Mouse (Mus musculus): ENCODE data around the gene Retreg1.
A peak's percentile ranks its signal among the peaks of the same experiment; 100 is the strongest.

The Retreg1 gene

DNA sequence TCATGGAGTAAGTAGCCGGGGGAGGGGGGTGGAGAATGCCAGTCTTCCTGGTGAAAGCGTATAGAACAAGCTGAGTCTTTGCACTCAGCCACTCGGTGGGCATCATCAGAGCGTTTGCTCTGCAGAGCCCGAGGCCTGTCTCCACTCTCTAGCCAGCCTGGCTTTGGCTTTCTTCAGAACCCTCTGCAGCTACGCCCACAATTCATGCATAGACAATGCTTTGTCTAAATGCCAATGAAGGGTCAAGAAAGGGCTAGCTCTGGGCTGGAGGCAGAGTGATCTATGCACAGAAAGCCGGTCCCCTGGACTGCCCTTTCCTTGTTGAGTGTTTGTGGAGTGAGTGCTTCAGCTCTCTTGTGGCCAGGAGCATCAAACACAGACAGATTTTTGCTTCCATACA lies 34.8 kb downstream of the Retreg1 start:
- DNase-seq (ENCODE audit: inconsistent age in 2 of 2, low spot score in 1 of 2), result no peak

DNA sequence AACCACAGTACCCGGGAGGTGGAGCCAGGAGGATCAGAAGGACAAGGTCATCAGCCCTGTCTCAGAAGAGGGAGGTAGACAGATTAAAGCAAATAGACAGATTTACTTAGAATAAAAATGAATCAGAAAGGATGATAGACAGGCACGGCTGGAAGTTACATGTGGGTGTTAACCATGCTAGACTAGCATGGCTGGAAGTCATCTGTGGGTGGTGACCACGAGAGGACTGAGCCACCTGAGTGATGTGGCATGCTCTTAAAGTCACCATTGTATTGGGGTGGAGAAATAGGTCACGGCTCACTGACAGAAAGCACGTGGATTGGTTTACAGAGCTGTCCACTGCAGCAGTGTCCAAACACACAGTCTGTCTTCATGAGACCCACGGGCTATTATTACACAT lies 36.2 kb downstream of the Retreg1 start:
- peak in 1 of 2 experiments; percentile 46 for DNase-seq (ENCODE audit: inconsistent age in 2 of 2, low spot score in 1 of 2)

DNA sequence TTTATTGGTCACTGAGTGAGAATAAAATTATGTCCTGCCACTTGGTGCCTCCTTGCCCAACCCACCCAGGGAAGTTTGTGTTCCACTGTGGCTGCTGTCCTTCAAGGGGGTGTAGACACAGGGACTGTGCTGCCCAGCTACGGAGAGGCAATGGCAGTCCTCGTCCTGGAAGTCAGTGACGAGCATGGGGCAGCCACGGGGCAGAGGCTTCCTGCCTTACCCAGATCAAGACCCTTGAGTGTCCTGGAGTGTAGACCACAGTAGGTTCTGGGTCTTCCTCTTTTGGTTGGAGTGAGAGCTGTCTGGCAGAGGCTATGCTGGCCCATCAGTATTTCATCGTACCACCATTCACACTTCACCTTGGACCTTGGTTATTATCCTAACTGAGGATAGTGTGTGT lies 37.2 kb downstream of the Retreg1 start:
- DNase-seq (ENCODE audit: inconsistent age in 2 of 2, low spot score in 1 of 2), result no peak

DNA sequence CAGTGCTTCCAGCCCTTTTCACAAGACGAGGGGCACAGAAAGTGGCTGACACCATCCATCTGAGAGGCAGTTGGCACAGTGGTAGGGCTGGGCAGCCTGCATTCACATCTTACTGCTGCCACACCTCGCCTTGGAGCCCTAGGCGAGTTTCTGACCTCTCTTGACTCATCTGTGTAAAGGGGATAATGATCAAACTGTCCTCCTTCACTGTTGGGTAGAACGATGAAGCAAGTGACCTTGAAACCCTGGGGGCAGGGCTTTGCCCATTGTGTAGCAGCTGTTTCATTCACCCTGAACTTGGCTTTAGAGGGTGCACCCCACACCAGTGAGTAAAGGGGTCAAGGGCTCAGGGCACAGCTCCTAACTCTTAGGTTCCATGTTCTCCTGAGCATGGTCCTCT lies 39.0 kb downstream of the Retreg1 start:
- peak in 1 of 2 experiments; percentile 48 for DNase-seq (ENCODE audit: inconsistent age in 2 of 2, low spot score in 1 of 2)

DNA sequence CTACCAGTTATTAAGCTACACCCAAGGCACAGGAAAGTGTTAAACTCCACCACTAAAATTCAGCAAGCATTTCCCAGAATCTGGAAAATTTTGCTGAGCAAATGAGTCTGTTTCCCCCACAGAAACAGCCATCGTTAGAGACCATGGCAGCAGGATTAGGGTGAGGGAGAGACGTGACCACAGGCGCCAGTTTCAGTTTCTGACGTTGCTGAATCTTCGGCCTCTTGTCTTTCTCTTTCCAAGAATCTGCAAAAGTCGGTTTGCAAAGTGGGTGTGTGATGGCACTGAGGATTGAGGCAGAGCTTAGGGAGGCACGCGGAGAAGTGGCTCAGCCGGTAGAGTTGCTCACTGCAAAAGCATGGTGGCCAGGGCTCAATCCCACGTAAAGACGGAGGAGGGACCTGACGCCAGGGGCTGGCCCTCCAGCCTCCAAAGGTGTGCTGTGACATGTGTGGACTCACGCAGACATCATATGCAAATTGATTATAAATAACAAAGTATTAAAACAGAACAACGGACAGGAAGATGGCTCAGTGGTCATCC lies 41.5 kb downstream of the Retreg1 start:
- no peak for DNase-seq (ENCODE audit: inconsistent age in 2 of 2, low spot score in 1 of 2)

DNA sequence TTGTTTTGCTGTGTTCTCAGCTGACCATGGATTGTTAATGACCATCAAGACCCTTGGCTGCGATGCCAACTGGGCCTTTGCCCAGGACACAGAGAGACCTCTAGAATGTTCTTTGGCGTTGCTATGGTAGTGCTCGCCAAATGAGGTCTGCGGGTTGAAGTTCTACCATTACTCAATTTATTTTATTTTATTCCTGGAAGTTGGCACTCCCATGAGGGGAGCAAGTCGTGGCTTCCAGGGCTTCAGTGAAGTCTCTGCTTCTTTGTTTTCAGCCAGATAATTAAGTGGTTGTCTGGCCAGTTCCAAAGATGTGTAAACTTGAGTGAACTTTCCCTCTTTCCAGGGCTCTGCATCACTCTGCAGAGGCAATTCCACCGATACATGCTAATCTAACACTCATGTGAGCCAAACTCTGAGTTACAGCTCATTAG lies 43.6 kb downstream of the Retreg1 start:
- DNase-seq (ENCODE audit: inconsistent age in 2 of 2, low spot score in 1 of 2), result no peak

DNA sequence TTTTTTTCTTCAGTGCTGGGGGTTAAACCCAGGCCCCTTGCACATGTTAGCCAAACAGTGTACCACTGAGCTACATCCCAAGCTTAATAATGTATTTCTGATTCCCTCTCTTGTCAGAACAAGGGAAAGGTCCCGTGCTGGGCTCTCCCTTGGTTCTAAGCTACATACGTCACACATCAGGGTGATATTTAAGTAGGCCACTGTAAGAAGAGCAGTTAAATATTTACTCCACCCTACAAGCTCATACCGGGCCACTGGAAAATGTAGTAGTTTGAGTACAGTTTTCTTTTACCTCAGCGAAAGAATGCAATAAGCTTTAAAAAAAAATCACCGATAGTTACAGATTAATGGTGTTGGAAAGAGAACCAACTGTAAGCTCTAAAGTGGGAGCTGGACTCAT lies 46.9 kb downstream of the Retreg1 start:
- DNase-seq (ENCODE audit: inconsistent age in 2 of 2, low spot score in 1 of 2), result no peak

DNA sequence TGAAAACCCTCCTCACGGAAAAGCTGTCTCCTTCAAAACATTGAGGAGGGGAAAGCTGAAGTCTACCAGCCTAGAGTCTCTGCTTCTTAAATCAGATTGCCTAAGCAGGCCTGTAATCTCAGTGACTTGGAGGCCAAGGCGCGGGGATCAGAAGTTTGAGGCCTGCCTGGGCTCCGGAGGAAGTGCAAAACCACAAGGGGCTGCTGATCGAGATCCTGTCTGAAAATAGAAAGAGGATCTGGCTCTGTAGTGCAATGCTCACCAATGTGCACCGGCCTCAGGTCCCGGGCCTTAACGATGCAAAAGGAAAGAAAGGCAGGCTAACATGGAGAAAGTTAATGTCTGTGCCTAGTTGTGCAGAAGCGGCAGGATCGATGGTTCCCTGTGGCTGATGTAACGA lies 48.6 kb downstream of the Retreg1 start:
- peak in 1 of 2 experiments; percentile 41 for DNase-seq (ENCODE audit: inconsistent age in 2 of 2, low spot score in 1 of 2)

DNA sequence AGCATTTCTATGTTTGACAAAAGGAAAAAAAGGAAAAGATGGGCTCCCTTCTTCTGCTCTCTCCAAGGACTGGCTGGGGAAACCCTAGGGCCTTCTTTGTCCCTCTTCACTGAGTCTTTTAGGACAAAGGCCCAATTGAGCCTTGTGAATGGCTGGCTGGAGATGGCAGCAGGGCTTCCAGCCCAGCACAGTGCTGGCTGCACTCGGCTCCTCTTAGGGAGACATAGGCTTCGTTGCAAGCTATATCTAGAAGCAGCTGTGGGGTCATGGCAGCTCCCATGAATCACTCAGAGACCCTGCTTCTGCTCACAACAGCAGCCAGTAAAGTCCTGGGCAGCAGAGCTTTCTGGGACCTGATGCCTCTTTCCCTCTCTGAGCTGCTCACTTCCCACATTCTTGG lies 50.3 kb downstream of the Retreg1 start:
- no peak for DNase-seq (ENCODE audit: inconsistent age in 2 of 2, low spot score in 1 of 2)

DNA sequence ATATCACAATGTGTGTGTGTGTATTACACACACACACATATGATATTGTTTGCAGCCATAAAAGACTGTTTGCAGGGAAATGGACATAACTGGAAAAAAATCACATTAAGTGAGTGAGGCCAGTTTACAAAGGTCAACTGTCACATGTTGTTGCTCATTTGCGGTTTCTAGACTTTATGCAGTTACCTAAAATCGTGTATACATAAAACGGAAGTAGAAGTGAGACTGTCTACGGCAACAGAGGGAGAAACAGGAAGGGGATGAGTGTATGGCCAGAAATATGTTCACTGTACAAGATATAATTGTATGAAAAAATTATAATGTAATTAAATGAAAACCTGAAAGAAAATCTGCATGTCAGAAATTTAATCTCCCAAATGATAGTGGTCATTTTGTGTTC lies 53.8 kb downstream of the Retreg1 start:
- no peak for DNase-seq (ENCODE audit: inconsistent age in 2 of 2, low spot score in 1 of 2)

DNA sequence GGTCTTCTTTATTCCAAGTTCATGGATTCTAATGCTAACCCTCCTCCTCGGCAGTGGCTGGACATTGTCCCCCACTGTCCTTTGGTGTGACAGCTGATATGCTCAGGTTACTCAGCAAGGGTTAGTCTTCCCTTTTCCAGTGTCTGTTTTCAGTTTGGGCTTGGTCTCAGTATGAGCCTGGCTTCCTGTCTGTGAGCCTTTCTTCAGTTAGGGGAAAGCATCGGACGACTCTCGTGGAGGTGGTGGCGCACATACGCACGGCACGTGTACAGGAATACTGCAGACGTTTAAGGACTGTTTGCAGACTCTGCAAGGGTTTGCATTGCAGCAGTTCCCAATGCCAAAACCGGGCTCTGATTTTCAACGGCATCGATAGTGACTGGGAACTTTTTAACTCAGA lies 54.6 kb downstream of the Retreg1 start:
- no peak for DNase-seq (ENCODE audit: inconsistent age in 2 of 2, low spot score in 1 of 2)

DNA sequence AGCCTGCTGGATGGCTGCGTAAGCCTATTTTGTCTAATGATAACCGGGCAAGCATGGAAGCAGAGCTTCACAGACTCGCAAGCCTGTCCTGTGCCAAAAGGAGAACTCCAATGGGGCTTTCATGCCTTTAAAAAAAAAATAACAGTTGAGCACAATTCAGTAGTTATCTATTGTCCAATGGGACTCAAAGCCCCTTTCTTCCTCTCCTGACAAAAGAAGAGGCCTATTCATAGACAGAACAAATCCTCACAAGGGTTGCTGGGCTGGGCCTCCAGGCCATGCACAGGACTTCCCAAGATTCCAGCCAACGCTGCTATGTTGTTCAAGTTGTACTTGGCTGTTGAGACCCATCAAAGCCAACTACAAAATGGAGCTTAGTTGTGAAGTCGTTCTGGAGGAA lies 56.0 kb downstream of the Retreg1 start:
- DNase-seq (ENCODE audit: inconsistent age in 2 of 2, low spot score in 1 of 2), result no peak

DNA sequence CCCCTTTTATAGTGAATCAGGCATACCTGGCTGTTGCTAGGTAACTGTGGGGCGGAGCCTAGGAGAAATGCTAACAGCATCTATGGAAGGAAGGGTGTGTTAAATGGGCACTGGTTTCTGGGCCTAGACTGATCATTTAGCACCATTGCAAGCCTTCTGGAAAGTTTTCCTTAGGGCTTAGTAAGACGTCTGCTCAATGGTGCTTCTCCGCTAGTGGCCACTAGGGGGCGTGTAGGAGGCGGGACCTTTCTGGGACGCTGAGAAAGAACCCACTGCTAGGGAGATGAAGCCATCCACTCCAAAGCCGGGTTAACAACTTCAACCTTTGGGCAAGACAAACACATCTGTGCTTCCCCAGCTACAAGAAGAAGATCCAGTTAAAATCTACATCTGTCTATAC lies 57.6 kb downstream of the Retreg1 start:
- DNase-seq (ENCODE audit: inconsistent age in 2 of 2, low spot score in 1 of 2), result peak; percentile 81 to 95

DNA sequence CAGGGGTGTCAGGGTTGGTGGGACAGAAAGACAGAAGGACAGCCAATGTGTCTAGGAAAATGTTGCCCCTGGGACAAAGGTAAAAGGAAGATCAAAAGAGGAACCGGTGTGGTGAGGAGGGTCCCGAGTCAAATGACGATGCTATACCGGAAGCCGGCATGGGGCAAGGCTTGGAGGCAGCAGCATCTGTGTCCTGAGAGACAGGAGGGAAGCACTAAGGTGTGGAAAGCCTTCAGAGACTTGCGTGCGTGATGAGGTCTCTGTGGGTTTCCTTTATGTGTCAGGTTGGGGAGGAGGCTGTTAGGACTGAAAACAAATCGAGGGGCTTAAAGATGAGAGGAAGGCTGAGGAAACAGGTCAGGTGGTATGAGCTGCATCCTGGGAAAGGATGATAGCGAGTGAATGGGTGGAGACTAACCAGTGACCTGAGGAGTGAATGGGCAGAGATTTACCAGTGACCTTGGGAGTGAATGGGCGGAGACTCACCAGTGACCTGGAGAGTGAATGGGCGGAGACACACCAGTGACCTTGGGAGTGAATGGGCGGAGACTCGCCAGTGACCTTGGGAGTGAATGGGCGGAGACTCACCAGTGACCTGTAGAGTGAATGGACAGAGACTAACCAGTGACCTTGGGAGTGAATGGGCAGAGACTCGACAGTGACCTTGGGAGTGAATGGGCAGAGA lies 60.1 kb downstream of the Retreg1 start:
- DNase-seq (ENCODE audit: inconsistent age in 2 of 2, low spot score in 1 of 2), result no peak

DNA sequence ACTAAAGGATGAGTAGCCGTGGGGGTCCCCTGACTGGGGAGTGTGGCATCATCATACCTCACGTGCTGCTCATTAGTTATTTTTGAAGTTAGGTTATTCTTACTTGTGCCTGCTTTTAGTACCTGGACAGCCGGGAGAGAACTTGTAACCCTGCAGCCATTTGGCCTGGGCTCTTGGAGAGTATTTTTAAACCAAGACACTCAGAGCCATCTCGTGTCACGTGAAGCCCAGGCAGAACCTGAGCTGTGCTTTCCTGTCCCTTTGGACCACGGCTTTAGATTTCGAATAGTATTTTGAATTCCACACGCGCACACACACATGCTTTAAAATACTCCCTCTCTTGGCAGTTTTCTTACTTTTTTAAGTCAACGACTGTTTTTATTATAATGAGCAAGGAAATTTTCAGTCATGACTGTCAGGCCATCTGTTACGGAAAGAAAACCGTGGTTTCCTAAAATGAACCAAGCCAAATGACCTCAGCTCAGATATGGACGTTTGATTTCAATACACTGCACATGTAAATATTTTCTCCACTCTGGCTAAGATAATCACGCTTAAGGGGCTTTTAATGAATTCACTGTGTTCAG lies 61.5 kb downstream of the Retreg1 start:
- no peak for DNase-seq (ENCODE audit: inconsistent age in 2 of 2, low spot score in 1 of 2)

DNA sequence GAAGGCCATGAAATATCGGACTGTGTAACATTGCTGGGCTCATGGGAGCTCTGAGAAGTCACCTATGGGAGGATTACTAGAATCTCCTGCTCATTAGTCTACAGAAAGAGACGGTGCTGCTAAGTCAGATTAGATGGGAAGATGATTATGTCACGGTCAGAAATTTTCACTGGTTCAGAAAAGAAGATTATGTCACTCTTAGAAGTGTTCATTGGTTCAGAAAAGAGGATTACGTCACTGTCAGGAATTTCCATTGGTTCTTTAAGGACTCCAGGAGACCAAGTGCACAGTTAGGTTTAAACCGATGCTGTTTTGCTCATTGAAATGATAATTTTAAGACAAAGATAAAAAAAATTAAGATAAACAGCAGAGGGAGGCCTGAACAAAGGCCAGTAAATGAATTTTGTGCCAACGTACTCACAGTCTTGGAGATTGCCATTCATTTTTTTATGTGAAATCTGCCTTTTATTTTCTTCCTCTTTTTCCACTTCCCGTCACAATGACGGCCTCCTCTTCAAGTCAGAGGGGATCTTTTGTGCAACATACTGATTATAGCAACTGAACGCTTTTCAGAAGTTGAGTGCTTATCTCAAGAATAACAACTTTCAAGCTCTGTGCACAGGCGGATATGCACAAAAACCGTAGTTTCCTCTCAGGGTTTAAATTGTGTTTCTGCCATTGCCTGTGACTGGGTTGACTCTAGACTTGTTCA lies 67.0 kb downstream of the Retreg1 start:
- DNase-seq (ENCODE audit: inconsistent age in 2 of 2, low spot score in 1 of 2), result no peak

DNA sequence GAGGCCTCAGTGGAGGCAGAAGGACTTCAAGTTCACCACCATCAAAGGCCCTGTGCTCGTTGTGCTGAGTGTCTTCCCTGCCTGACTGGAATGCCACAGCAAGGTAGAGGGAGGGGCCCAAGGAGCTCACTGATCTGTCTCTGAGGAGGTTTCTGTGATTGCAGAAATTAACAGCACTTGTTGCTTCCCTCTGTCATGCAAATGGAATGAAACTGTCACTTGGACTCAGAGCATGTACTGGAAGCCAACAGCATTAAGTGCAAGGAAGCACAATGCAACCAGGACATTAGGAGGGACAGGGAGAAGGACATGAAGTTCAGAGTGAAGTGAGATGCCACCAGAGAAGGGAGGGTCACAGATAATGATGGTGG lies 67.5 kb downstream of the Retreg1 start:
- no peak for DNase-seq (ENCODE audit: inconsistent age in 2 of 2, low spot score in 1 of 2)

DNA sequence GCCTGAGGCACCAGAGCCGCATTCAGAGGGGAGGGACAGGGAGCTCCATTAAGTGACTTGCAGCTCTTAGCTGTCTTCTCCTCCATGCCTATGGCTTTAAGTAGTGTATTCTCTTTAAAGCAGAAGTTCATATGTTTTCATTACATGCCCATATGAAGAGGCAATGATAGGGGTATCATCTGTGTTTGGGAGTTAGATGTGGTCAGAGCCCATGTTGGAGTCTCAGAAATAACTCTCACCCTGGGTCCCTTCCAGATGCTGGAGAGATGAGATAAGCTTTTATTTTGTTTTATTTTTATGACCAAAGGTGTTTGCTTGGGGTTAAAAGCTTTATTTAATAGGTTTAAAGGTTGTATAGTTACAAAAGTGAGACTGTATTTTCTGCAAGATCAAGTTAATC lies 67.9 kb downstream of the Retreg1 start:
- DNase-seq (ENCODE audit: inconsistent age in 2 of 2, low spot score in 1 of 2), result no peak

DNA sequence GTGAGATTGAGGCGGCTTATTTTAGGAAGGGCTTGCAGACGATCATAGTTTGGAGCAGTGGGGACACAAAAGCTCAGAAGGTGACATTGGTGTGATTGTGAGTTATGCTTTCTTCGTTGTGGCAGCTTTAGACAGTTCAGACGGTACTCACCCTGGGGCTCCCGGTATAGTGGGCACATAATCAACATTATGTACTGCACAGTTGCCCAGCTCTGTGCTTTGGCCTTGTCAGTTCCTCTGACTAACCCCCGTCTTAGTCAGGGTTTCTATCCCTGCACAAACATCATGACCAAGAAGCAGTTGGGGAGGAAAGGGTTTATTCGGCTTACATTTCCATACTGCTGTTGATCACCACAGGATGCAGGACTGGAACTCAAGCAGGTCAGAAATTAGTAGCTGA lies 69.9 kb downstream of the Retreg1 start:
- DNase-seq (ENCODE audit: inconsistent age in 2 of 2, low spot score in 1 of 2), result peak; percentile 44 to 76

DNA sequence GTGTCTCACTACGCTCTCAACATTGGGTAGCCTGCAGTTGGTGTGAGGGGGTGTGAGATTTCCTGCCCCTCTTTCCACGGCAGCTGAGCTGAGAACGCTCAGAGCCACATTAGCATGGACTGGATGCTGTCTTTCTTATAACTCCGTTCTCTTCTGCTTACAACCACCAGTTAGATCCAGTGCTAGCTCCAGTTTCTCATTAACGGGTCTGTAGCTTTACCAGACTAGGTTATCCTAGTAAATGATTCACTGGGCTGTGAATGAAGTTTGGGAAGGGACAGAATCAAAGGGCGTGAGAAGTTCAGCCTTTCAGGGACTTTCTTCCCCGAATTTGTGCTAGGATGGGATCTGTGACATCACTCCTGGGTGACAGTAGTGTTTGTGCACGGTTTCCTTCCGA lies 70.7 kb downstream of the Retreg1 start:
- DNase-seq (ENCODE audit: inconsistent age in 2 of 2, low spot score in 1 of 2), result no peak

DNA sequence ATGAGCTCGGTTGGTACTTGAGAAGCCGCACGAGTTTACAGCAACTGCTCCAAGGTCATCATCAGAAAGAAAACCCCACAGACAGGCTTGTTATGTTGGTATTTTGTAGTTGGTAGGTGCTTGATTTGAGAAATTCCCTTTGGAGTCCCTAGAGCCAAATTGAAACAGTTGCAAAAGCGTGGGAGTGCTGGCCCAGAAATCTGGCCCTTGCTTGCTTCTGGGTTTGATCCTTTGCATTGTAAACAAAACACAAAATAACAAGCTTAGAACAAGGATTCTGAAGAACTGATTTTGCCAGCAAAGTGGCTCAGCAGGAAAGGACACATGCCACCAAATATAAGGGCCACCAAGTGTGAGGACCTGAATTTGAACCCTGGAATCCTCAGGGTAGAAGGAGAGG lies 71.2 kb downstream of the Retreg1 start:
- peak in 1 of 2 experiments; percentile 59 for DNase-seq (ENCODE audit: inconsistent age in 2 of 2, low spot score in 1 of 2)

DNA sequence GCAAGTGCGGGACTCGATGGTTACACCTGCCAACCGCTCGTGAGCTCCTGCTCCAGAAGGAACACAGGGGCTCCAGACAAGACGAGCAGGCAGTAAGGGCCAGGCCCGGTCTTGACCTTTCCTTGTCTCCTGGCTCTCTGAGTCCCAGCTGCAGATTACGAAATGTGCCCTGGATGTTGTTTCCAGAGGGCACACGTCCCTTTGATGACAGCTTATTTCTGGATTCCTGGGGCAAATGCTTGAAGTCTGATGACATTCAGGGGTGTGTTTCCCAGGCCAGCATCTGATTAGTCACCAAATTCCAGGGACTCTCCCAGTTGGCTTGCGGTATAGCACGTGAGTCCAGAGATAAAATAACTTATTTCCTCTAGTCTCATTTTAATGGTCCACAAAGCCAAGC lies 72.0 kb downstream of the Retreg1 start:
- peak; percentile 88 to 94 for DNase-seq (ENCODE audit: inconsistent age in 2 of 2, low spot score in 1 of 2)

Measured in adrenal gland, adult (tissue).